Mouse (Mus musculus) layer of hippocampus, adult 11-12 months (tissue): ENCODE results near the gene Chst8.

ENCODE experiments used
- DNase-seq: peaks from one replicate; pipeline ENCODE4 v3.0.0; 2022; ENCODE audit warnings: low spot score

Chst8 gene

GRCm38 (mm10) chr7:34799950-34800511 is 12.5 kb downstream of the Chst8 start:
- DNase-seq, result no peak

DNA sequence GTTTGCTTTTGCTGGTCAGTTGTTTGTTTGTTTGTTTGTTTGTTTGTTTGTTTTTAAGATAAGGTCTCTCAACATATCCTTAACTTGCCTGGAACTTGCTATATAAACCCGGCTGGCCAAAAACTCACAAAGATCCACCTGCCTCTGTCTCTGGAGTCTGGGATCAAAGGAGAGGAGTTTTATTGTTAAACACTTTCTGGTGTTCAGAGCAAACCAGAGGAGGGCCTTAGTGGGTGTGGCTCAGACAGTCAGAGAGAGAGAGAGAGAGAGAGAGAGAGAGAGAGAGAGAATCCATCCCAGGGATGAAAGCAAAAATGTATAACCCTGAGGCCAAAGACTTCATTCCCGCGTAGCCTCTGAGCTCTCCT is 13.1 kb downstream of the Chst8 start:
- no peak for DNase-seq

DNA sequence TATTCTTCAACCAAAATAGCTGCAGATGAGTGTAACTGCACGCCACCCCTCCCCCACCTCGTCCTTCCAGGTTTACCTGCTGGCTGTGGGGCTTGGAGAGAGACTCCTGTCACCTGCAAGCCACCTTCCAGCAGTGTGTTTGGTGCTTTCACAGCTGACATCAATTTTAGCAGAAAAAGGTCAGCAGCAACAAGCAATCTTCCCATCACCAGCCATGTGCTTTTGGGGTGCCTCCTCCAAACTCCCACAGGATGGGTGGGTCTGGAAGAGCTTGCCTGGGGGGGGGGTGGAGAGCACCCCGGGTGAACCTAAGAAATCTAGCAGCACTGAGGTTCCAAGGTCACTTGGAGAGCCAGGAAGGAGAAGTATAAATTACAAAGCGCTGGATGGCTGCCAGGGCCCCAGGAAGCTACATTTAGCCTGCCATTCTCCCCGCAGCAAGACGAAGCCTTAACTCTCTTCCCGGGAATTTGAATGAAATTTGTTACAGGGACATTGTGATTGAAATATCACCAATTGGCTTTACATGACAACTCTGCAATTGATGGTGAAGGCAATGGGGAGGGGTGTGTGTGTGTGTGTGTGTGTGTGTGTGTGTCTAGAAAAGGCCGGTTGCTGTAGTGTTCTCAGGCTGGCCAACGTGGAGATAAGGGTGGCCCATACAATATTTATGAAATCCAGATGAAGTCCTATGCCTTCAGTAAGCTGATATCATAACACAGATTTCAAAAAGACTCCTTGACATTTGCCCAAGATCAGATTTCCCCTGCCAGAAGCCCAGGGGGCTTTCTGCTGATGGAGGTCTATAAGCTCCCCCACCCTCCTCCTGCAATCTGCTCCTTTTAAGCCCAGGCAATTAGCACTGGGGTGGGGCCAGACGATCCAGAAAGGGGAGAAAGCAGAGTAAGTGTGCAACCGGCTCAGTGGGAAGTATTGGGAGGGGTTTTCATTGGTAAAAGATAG is 13.8 kb downstream of the Chst8 start:
- no peak for DNase-seq

GRCm38 (mm10) chr7:34798039-34798438 is 14.5 kb downstream of the Chst8 start:
- no peak for DNase-seq

DNA sequence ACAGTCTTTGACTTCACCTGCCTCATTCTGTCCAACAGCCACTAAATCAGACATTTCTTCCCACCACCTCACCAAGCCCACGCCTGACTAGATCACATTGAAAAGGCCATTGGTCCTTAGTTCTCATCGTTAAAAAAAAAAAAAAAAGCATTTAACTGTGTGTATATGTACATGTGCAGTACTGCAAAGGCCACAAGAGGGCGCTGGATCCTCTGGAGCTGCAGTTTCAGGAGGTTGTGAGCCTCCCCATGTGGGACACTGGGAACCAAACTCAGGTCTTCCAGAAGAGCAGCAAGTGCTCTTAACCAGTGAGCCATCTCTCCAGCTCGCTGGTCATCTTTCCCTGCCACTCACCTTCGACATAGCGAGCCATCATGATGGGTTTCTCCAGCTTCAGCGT is 22.1 kb downstream of the Chst8 start:
- no peak for DNase-seq

DNA sequence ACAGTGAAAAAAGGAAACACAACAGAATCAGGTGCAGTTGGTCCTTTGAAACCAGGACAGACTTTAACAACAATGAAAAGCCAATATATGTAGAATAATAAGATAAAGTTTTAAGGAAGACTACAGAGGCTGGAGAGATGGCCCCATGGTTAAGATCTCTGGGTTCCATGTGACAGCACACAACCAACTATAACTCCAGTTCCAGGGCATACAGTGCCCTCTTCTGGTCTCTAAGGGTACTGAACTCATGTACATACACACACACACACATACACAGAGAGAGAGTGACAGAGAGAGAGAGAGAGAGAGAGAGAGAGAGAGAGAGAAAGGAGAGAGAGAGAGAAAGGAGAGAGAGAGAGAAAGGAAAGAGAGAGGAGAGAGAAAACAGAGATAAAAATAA is 25.3 kb downstream of the Chst8 start:
- DNase-seq, result no peak

DNA sequence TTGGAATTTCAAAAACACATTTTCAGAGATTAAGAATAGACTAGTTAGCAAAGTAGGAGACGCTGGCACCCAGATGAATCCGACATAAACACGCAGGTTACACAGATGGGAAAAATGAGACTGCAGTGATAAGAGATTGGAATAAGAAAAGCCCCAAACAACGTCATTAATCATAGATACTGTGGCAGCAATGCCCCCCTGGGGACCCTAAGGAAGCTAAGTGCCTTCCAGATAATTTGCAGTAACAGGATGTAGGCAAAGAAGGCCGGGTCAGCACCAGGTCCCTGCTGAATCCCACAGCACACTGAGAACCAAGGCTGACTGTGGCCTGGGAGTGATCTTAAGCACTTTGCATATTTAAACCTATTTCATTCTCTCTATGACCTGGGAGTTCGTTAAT is 27.5 kb downstream of the Chst8 start:
- no peak for DNase-seq

- no peak for DNase-seq
Measured at GRCm38 (mm10) chr7:34784469-34784868, 28.0 kb downstream of the Chst8 start.

GRCm38 (mm10) chr7:34781988-34782387 is 30.5 kb downstream of the Chst8 start:
- DNase-seq, result no peak

- no peak for DNase-seq
Measured at GRCm38 (mm10) chr7:34781217-34781616, 31.3 kb downstream of the Chst8 start.

DNA sequence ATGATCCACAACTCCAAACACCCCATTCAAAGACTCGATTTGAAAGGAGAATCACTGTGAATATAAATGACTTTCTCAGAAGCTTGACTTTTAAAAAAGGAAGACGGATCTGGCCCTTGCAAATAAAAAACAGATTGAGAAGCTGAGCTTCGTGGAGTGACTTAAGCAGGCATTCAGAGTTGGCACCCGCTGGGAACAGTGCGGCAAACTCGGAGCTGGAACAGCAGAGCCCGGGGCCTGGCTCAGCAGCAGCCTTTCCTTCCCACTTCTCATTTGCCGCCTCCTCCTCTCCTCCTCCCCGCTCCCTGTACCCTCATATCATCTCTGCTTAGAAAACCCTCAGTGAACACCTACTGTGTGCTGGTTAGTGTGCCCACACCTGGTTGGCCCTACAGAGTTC is 34.1 kb downstream of the Chst8 start:
- DNase-seq, result peak; percentile 71

GRCm38 (mm10) chr7:34775659-34776058 is 36.9 kb downstream of the Chst8 start:
- no peak for DNase-seq

DNA sequence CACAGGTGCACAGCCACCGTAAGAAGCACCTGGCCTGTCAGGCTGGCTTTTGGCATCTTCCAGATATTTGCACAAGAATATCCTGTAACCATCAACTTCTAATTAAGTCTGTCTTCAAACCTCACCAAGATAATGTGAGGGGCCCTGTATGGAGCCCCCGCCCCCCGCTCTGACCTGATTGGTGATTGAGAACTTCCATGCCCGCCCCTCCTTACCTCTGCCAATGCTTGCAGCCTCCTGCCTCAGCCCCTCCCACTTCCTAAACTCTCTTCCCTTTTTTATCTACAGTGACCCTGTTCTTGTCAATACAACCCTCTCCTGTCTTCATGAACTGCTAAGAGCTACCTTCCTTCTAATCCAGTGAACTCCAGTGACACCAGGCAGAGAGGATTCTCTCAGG is 37.6 kb downstream of the Chst8 start:
- no peak for DNase-seq

GRCm38 (mm10) chr7:34774020-34774419 is 38.5 kb downstream of the Chst8 start:
- DNase-seq, result peak; percentile 58

DNA sequence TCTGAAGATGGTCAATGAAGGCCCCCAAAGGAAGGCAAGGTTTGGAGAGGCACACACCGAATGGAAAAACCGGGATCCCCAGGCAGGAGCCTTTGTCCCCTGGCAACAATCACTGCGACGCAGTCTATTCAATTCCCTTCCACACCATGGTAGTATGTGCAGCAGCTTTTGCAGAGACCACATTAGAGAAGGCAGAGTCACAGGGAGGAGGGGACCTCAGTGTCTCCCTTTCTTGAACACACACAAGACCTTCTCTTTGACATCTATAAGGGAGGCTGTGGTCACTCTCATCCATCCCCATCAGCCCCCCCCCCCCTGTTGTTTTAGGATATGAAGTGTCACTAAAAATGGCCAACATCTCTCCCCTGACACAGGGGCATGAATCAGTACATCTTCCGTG is 39.2 kb downstream of the Chst8 start:
- no peak for DNase-seq

- no peak for DNase-seq
Measured at GRCm38 (mm10) chr7:34769531-34769930, 43.0 kb downstream of the Chst8 start.

DNA sequence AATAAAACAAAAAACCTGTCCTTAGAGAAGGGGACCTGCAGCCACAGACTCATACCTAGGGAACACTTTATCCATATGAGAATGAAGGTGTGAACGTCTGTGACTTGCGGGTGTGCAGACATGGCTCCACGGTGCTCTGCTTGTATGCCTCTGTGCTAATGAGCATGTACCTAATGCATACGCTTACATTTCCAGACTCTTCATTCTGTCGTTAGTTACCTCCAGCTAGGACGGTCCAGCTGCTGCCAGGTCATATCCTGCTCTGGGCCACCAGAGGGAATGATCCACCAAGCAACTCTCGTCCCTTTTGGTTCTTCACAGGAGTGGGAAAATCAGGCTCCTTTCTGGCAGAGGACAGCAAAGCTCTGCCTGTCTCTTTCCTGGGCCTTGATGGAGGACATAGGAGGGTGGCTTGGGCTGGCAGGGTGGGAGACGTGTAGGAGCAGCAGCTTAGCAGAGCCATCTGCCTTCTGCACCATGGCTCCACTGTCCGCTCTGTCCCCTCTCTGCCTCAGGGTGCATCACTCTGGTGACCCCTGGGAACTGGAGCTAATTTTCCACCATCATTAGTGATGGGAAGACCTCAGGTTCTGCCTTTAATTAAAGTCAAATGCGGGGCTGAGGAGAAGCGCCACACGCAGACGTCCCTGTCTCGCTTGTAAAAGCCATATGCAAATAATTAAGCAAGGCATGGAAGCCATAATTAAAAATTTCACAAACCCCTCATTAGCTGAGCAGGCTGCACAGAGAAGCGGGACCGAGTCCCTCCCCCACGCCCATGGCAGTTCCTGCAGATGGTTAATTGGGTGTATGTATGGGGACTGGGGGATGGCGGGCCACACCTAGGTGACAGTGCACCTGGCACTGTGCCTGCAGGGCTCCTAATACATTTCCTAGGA is 48.0 kb downstream of the Chst8 start:
- no peak for DNase-seq

DNA sequence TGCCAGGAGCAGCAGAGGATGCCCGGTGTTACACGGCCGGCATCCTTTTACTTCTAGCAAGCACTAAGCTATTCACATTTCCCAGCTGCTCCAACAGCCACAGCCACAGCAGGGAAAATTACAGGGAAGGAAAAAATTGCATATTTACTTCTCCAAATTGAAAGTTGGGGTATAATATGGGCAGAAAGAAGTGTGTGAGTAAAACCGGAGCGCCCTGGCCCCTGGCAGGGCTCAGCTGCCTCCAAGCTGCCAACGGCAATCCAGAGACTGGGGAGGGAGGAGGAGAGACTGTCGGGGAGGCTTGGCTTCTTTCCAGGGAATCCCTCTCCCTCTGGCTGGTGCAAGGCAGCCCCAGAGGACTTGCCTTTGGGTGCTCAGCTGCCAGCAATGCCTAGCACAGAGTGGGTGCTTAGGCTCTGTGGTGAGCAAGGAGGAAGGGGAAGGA is 53.1 kb downstream of the Chst8 start:
- peak; percentile 54 for DNase-seq

DNA sequence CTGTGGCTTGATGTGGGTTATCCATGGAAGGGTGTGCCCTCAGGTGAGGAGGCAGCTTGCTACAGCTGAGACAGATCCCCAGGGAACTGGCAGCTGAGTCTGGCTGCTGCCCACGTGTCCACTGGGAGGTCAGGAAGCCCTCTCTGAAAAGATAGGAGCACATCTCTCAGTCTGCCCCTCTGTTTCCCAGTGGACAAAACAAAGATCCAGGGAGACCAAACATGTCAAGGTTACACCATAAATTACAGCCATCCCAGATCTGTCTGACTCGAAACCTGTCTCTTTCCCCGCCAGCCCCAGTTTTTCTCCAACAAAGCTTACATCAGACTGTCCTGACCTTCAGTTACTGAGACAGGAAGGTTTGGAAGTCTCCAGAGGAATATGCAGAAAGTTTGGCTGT is 53.8 kb downstream of the Chst8 start:
- DNase-seq, result no peak

DNA sequence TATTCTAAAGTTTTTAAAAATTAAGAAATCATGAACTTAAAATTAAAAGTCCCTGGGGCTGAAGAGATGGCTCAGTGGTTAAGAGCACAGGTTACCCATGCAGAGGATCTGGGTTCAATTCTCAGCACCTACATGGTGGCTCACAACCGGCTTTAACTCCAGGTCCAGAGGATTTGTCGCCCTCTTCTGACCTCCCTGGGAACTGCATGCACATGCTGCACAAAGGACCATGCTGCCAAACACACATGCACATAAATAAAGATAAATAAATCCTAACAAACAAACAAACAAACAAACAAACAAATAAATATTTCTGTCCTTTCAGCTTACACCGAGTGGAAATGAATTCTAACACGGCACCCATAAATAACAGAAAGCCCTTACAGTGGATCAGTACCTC is 55.0 kb downstream of the Chst8 start:
- DNase-seq, result no peak

DNA sequence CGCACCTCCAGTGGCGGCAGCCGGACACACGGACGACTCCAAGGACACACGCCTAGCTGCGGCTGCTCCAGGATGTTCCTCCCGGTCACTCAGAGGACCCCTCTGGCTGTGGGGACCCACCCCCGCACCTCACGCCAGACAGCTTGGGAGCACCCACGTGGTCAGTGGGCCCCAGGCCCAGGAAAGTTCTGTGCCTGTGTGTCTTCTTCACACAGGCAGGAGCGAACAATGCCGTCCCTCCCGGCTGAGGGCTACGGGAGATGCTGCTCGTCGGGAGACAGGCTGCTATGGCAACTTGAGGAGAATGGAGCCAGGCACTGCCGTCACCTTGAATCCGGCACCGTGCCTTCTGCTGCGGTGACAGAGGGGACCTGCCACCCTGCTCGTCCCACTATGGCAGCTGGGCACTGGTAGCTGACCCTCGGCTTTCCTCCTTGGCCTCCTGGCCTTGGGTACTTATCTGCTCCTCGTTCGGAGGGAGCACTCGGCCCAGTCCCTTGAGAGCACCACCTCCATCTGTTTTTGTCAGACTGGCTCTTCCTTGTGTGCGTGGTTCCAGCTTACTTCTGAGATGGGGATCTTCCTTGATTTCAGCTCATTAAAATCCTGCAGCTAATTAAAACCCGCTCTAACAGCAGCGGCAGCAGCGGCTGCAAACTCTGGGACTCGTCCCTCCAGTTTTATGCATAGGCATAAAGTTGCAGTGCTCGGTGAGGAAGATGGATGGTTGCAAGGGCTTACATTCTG is 59.2 kb downstream of the Chst8 start:
- DNase-seq, result no peak
